Mouse (Mus musculus) ES-Bruce4 (cell line): ENCODE measurements around the gene Tnr.

Experiments used
- CTCF ChIP-seq: IDR thresholded peaks from one replicate; pipeline ENCODE4 v1.8.1; 2011; ENCODE audit warnings: low read depth, low read length
- EP300 ChIP-seq: IDR thresholded peaks from 2 replicates; pipeline ENCODE4 v1.6.1; 2011; ENCODE audit warnings: low read depth, low read length; ENCODE audit not compliant: insufficient read depth
- POLR2A ChIP-seq: IDR thresholded peaks from one replicate; pipeline ENCODE4 v1.8.1; 2011; ENCODE audit warnings: low read length; ENCODE audit not compliant: insufficient read depth

DNA sequence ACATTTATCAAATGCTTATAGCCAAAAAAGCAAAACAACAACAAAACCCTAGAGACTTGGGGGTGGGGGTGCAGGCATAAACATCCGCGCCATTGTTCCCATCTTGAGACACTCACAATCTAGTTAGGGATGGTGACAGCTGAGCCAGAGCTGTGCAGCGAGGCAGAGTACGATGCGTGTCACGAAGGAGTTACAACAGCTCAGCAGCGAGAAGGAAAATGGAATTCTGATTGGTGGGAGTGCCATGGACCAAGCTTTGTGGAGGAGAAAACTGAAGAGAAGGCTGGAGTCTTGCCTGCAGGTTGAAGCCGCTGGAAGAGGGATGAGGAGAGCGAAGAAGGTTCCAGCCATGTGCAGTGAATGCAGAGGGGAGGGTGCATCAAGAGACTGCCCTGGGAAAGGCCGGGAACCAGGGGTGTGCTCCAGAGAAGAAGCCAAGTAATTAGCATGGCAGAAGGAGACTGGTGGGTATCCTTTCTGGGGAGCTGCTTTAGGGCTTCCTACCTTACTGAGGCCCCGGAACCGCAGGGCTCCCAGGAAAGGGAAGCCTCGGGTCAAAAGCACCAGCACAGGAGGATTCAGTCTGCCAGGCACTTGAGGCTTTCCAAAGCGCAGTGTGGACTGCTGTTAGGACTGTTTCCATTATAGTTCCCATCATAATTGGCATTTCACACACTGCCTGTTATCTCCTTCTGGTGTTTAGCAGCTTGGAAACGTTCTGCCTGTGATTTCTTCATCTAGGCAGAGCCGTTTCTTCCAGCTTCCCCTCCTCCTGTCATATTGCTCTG, 91.3 kb downstream of the Tnr start:
- no peak for TF ChIP-seq POLR2A
- TF ChIP-seq CTCF = no peak
- no peak for TF ChIP-seq EP300
